Mouse (Mus musculus): ENCODE measurements around the gene Tmtc2. TPM values are rescaled to one million over a fixed set of nuclear protein-coding genes. Genes with fewer than 3 reads are reported as not detected.
A peak's percentile ranks its signal among the peaks of the same experiment; 100 is the strongest.

Gene Tmtc2
- polyA plus RNA-seq, 1 experiment from 2014 or later: 7.3 TPM

DNA sequence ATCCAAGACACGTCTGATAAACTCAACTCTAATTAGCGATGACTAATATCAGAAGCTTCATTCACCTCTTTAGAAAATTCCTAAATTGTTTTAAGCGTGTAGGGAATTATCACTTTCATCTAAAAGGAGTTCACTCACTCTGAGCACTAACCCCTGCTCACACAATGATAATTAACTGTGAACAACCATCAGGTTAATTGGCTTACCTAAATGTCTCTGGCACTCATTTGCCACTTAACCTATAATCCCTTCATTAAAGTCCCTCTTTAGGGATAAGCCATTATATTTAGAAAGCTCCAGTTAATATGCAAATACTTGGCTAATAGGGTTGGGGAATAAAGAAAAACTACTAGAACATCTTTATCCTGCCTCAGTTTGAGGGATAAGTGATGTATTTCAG, 151.1 kb downstream of the Tmtc2 start:
- no peak overlapping the region for H3K27ac ChIP-seq (ENCODE audit: low read depth, low read length)
- H3K36me3 ChIP-seq (ENCODE audit: control insufficient read depth, insufficient read depth, low read length): no peaks in the 10 kb centered on the region
- no peaks in the 10 kb centered on the region for H3K9me3 ChIP-seq (ENCODE audit: control insufficient read depth, low read length)
- no peaks in the 10 kb centered on the region for H3K4me1 ChIP-seq (ENCODE audit: control insufficient read depth, insufficient read depth, low read depth, low read length)
- H3K4me3 ChIP-seq (ENCODE audit: low read length): no peak overlapping the region
- no peak overlapping the region for H3K4me2 ChIP-seq (ENCODE audit: low read length)
- peak; percentile 53 for ATAC-seq
- no peaks in the 10 kb centered on the region for H3K27me3 ChIP-seq (replicated peaks; ENCODE audit: control insufficient read depth, insufficient read depth, low read length)
- H3K9ac ChIP-seq (ENCODE audit: low read depth, low read length): no peak overlapping the region
- WGBS: 75% methylated on average over 3 of the region's 3 CpGs

DNA sequence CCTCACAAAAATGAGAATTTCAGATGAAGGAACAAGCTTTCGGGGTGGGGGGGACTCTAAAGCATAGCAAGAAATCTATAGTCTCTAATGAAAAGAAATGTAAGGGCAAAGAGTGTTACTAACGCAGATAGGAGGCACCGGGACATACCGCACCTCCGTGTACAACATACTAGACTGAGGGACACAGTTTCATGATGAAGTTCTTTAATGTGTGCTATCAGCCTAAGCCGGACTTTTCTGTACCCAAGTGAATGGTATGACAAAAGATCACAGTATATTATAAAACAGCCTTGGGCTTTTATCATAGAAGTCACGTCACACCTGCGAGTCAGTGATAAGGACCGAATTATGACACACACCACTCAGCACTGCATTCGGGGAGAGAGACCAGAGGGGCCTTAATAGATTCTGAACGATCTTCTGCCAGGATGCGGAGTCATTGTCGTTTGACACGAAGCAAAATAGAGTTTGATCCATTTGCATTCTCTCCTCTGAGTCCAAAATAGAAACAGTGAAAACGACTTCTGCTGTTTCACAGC, 156.3 kb downstream of the Tmtc2 start:
- peak; percentile 21; the same call in 1 of the 2 replicates for ATAC-seq
- H3K27ac ChIP-seq (ENCODE audit: low read depth, low read length): no peak overlapping the region

DNA sequence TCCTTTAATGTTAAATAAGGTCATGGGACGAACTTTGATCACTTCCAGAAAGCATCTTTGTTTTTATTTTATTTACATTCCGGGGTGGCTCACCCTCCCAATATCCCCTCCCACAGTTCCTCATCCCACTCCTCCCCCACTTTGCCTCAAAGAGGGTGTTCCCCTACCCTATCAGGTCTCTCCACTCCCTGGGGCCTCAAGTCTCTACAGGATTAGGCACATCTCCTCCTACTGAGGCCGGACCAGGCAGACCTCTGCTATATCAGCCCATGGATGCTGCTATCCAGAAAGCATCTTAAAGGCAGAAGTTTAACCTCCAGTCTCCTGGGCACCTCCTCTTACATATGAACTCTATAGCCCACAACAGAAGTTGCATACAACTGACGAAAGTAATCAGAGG, 157.7 kb downstream of the Tmtc2 start:
- H3K27me3 ChIP-seq (replicated peaks; ENCODE audit: control insufficient read depth, insufficient read depth, low read length): no peaks in the 10 kb centered on the region
- peaks cover 2% of the 10 kb centered on the region; the same call in 1 of the 2 replicates for H3K36me3 ChIP-seq (ENCODE audit: control insufficient read depth, insufficient read depth, low read length)
- no peak overlapping the region for H3K4me3 ChIP-seq (ENCODE audit: low read length)
- no peak overlapping the region for H3K9ac ChIP-seq (ENCODE audit: low read depth, low read length)
- H3K4me1 ChIP-seq (ENCODE audit: control insufficient read depth, insufficient read depth, low read depth, low read length): no peaks in the 10 kb centered on the region
- no peak overlapping the region for H3K4me2 ChIP-seq (ENCODE audit: low read length)
- no peak overlapping the region for H3K27ac ChIP-seq (ENCODE audit: low read depth, low read length)
- no peaks in the 10 kb centered on the region for H3K9me3 ChIP-seq (ENCODE audit: control insufficient read depth, low read length)
- 84% methylated on average over 4 of the region's 4 CpGs for WGBS
- no peak for ATAC-seq

More for the DNA sequence above, 156.3 kb downstream of the Tmtc2 start:
- Histone ChIP-seq H3K9ac (ENCODE audit: low read depth, low read length) (no peak overlapping the region), H3K36me3 (ENCODE audit: control insufficient read depth, insufficient read depth, low read length) (peaks cover 2% of the 10 kb centered on the region; the same call in 1 of the 2 replicates), H3K27me3 (replicated peaks; ENCODE audit: control insufficient read depth, insufficient read depth, low read length) (no peaks in the 10 kb centered on the region), H3K4me1 (ENCODE audit: control insufficient read depth, insufficient read depth, low read depth, low read length) (no peaks in the 10 kb centered on the region), H3K4me3 (ENCODE audit: low read length) (no peak overlapping the region), H3K9me3 (ENCODE audit: control insufficient read depth, low read length) (no peaks in the 10 kb centered on the region), H3K4me2 (ENCODE audit: low read length) (no peak overlapping the region)
- 79% methylated on average over 15 of the region's 15 CpGs for WGBS

DNA sequence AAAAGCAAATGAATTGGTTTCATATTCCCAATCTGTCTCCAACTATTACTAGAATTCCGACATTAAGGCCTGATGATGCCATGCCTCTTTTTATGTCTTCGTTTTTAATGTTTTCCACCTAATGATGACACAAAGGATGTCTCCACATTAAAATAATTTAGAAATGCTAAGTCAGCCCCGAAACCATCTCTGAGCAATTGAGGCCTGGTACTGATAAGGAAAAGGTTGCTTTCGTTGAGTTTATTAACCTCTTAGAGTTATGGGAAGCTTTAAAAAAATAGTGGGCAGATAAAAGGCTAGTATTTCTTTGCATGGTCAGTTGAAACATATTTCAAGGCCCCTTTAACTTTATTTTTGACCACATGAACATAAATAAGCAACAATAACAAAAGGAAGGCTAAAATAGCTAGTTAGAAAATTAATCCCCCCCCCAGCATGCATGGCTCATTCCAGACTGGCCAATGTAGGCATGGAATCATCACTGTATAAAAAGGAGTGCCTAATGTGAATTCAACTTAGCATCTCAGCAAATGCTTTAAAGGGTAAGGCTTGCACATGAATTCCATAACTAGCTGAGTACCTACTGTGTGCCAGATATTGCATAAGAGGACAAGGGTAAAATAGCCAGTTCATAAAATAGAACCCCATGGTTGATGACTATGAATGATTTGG, 168.3 kb downstream of the Tmtc2 start:
- H3K4me3 ChIP-seq (ENCODE audit: low read length): no peak overlapping the region
- no peaks in the 10 kb centered on the region for H3K27me3 ChIP-seq (replicated peaks; ENCODE audit: control insufficient read depth, insufficient read depth, low read length)
- no peaks in the 10 kb centered on the region for H3K9me3 ChIP-seq (ENCODE audit: control insufficient read depth, low read length)
- ATAC-seq: no peak
- no peak overlapping the region for H3K9ac ChIP-seq (ENCODE audit: low read depth, low read length)
- WGBS: 94% methylated on average over 4 of the region's 4 CpGs
- peaks cover 13% of the 10 kb centered on the region; the same call in 1 of the 2 replicates for H3K4me1 ChIP-seq (ENCODE audit: control insufficient read depth, insufficient read depth, low read depth, low read length)
- no peaks in the 10 kb centered on the region for H3K36me3 ChIP-seq (ENCODE audit: control insufficient read depth, insufficient read depth, low read length)
- H3K4me2 ChIP-seq (ENCODE audit: low read length): no peak overlapping the region
- no peak overlapping the region for H3K27ac ChIP-seq (ENCODE audit: low read depth, low read length)

DNA sequence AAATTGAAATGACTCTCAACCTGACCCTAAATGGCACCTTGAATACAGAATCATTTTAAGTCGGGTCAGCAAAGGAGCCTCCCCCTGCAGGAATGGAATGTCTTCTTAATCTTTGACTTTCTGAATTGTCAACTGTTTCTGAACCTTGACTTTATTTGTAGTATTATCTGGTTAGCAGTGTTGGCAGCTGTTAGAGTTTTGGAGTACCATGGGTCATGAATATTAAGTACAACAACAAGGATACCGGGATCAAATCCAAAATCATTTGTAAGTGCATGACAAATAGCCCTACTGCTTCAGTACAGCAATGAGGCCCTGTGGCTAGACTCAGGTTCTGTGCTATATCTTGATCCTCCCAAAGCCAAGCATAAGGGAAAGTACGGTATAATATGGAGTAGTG, 170.3 kb downstream of the Tmtc2 start:
- H3K4me2 ChIP-seq (ENCODE audit: low read length): no peak overlapping the region
- 64% methylated on average over 3 of the region's 3 CpGs for WGBS
- H3K4me3 ChIP-seq (ENCODE audit: low read length): no peak overlapping the region
- H3K9ac ChIP-seq (ENCODE audit: low read depth, low read length): no peak overlapping the region
- no peaks in the 10 kb centered on the region for H3K27me3 ChIP-seq (replicated peaks; ENCODE audit: control insufficient read depth, insufficient read depth, low read length)
- H3K36me3 ChIP-seq (ENCODE audit: control insufficient read depth, insufficient read depth, low read length): no peaks in the 10 kb centered on the region
- ATAC-seq: no peak
- peaks cover 13% of the 10 kb centered on the region; the same call in 1 of the 2 replicates for H3K4me1 ChIP-seq (ENCODE audit: control insufficient read depth, insufficient read depth, low read depth, low read length)
- H3K27ac ChIP-seq (ENCODE audit: low read depth, low read length): no peak overlapping the region
- no peaks in the 10 kb centered on the region for H3K9me3 ChIP-seq (ENCODE audit: control insufficient read depth, low read length)

DNA sequence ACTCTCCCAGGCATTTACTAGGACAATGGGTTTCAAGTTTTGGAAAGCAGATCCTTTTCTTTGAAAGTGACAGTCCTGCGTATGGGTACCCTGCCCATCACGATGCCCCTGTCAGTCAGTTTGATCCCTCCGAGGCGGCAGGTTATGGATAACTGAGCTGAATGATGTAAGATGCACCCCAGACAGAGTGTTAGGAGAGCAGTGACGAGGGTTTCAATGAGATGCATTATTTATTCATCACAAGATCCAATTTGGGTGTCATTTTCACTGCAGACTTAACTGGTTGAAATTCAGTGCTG, 171.8 kb downstream of the Tmtc2 start:
- Histone ChIP-seq H3K27me3 (replicated peaks; ENCODE audit: control insufficient read depth, insufficient read depth, low read length) (no peaks in the 10 kb centered on the region), H3K4me1 (ENCODE audit: control insufficient read depth, insufficient read depth, low read depth, low read length) (peaks cover 13% of the 10 kb centered on the region; the same call in 1 of the 2 replicates), H3K4me2 (ENCODE audit: low read length) (peak overlapping the region; percentile 37), H3K9ac (ENCODE audit: low read depth, low read length) (no peak overlapping the region), H3K27ac (ENCODE audit: low read depth, low read length) (peak overlapping the region; percentile 59; the same call in 1 of the 2 replicates), H3K4me3 (ENCODE audit: low read length) (no peak overlapping the region), H3K9me3 (ENCODE audit: control insufficient read depth, low read length) (no peaks in the 10 kb centered on the region), H3K36me3 (ENCODE audit: control insufficient read depth, insufficient read depth, low read length) (no peaks in the 10 kb centered on the region)
- WGBS: 31% methylated on average over 5 of the region's 5 CpGs
- peak; percentile 55; the same call in 1 of the 2 replicates for ATAC-seq

DNA sequence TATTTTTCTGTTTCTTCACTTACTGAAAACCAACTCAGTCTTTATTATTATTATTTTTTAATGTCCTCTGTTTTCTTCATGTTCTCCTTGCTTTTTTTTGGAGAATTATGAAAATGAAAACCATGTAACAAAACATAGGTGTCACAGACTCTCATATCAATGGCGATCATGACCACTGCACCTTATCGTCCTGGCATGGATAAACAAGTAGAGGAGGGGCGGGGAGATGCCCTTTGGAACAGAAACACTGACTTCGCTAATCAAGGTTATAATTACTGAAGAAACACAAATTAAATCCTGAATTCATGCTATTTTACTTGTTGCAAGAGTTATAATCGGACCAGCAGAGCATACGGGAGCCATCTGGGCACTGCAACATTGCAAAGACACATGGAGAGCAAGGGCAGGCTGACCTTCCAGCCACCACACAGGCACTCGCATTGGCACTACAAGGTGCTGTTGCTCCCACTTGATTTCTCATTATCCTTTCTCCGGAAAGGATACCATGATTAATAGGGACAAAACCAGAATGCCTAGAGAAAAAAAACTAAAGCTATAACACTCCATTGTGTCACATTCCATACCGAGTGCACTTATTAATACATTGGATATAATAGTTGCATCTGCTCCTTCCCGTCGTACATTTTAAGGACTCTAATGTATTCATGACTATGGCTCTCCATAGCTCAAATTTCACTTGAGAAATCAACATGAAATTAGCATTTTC, 172.3 kb downstream of the Tmtc2 start:
- H3K9ac ChIP-seq (ENCODE audit: low read depth, low read length): no peak overlapping the region
- no peaks in the 10 kb centered on the region for H3K9me3 ChIP-seq (ENCODE audit: control insufficient read depth, low read length)
- peaks cover 13% of the 10 kb centered on the region; the same call in 1 of the 2 replicates for H3K4me1 ChIP-seq (ENCODE audit: control insufficient read depth, insufficient read depth, low read depth, low read length)
- H3K36me3 ChIP-seq (ENCODE audit: control insufficient read depth, insufficient read depth, low read length): no peaks in the 10 kb centered on the region
- no peak overlapping the region for H3K4me3 ChIP-seq (ENCODE audit: low read length)
- H3K4me2 ChIP-seq (ENCODE audit: low read length): peak overlapping the region; percentile 37
- H3K27me3 ChIP-seq (replicated peaks; ENCODE audit: control insufficient read depth, insufficient read depth, low read length): no peaks in the 10 kb centered on the region
- H3K27ac ChIP-seq (ENCODE audit: low read depth, low read length): peak overlapping the region; percentile 59; the same call in 1 of the 2 replicates
- WGBS: 48% methylated on average over 11 of the region's 11 CpGs
- ATAC-seq: peak; percentile 87

DNA sequence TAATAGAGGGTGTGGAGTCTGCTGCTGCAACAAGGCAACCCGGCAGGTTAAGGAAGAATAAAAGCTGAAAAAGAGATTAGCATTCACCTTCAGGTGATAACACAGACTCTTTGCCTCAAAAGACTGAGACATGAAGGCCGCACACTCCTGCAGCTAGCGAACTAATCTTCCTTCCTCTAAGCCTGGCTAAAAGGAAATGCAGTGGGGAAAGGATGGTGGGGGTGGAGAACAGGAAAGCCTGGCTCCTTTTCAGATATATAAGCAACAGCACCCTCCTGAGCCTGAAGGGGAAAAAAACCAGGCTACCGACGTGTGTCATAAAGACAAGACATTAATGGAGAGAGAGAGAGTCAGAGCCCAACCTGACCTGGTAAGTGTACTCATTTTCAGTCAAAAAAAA, 174.9 kb downstream of the Tmtc2 start:
- Histone ChIP-seq H3K9ac (ENCODE audit: low read depth, low read length) (no peak overlapping the region), H3K9me3 (ENCODE audit: control insufficient read depth, low read length) (peaks cover 3% of the 10 kb centered on the region), H3K4me1 (ENCODE audit: control insufficient read depth, insufficient read depth, low read depth, low read length) (peaks cover 13% of the 10 kb centered on the region; the same call in 1 of the 2 replicates), H3K36me3 (ENCODE audit: control insufficient read depth, insufficient read depth, low read length) (no peaks in the 10 kb centered on the region), H3K4me3 (ENCODE audit: low read length) (no peak overlapping the region), H3K4me2 (ENCODE audit: low read length) (no peak overlapping the region), H3K27me3 (replicated peaks; ENCODE audit: control insufficient read depth, insufficient read depth, low read length) (no peaks in the 10 kb centered on the region), H3K27ac (ENCODE audit: low read depth, low read length) (no peak overlapping the region)
- no peak for ATAC-seq
- WGBS: 62% methylated on average over 5 of the region's 5 CpGs

DNA sequence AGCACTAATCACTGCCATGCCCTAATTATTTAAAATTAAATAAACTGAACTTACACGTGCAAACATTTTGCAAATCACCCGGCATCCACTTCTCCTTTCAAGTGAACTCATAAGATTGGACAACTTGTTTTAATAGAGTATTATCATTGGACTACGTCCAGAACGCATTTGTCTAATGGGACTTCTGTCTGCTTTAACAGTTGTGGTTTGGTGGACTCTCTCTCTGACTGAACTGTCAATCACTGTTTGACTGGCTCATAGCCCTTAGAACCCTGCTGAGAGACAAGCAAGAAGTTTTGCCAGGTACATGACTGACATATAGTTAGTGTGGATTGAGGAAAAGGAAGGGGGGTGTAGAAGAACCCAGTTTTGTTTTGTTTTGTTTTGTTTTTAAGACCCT, 190.2 kb downstream of the Tmtc2 start:
- Histone ChIP-seq H3K27me3 (replicated peaks; ENCODE audit: control insufficient read depth, insufficient read depth, low read length) (no peaks in the 10 kb centered on the region), H3K27ac (ENCODE audit: low read depth, low read length) (no peak overlapping the region), H3K4me2 (ENCODE audit: low read length) (no peak overlapping the region), H3K9ac (ENCODE audit: low read depth, low read length) (no peak overlapping the region), H3K9me3 (ENCODE audit: control insufficient read depth, low read length) (no peaks in the 10 kb centered on the region), H3K4me1 (ENCODE audit: control insufficient read depth, insufficient read depth, low read depth, low read length) (peaks cover 5% of the 10 kb centered on the region), H3K36me3 (ENCODE audit: control insufficient read depth, insufficient read depth, low read length) (no peaks in the 10 kb centered on the region), H3K4me3 (ENCODE audit: low read length) (no peak overlapping the region)
- no peak for ATAC-seq
- WGBS: 55% methylated on average over 4 of the region's 4 CpGs

Measured in hindbrain, embryonic 16.5 days (tissue).